Mouse (Mus musculus) erythroblast, embryonic 14.5 days (primary cell): ENCODE results near the gene Gm10097. TPM values are rescaled to one million over a fixed set of nuclear protein-coding genes. Genes with fewer than 3 reads are reported as not detected.

Source experiments
- H3K27me3 ChIP-seq: 2 replicates; pipeline ENCODE4 v1.6.1; 2012; ENCODE audit warnings: inconsistent platforms; ENCODE audit not compliant: control insufficient read depth
- H3K36me3 ChIP-seq: 2 replicates; pipeline ENCODE4 v1.6.1; 2012; ENCODE audit warnings: mild to moderate bottlenecking, inconsistent platforms; ENCODE audit not compliant: control insufficient read depth
- H3K4me1 ChIP-seq: 2 replicates; pipeline ENCODE4 v1.6.1; 2012; ENCODE audit warnings: inconsistent platforms; ENCODE audit not compliant: control insufficient read depth
- H3K4me3 ChIP-seq: replicated peaks from 2 replicates; pipeline ENCODE3; 2012; ENCODE audit warnings: moderate library complexity, mild to moderate bottlenecking, inconsistent platforms
- H3K9me3 ChIP-seq: 2 replicates; pipeline ENCODE4 v1.6.1; 2012; ENCODE audit warnings: low read length, inconsistent platforms, mixed read lengths; ENCODE audit not compliant: control insufficient read depth
- GATA1 ChIP-seq: IDR thresholded peaks from 2 replicates; pipeline ENCODE4 v1.6.1; 2012; ENCODE audit warnings: low read length, inconsistent platforms, mixed read lengths
- TAL1 ChIP-seq: IDR thresholded peaks from 3 replicates; pipeline ENCODE4 v1.6.1; 2012; ENCODE audit warnings: low read length, inconsistent platforms, mixed read lengths
- polyA plus RNA-seq: library from polyadenylated mRNA; stranded (reverse); fragments of >175 nt; gene quantifications from 2 replicates; pipeline ENCODE4 v1.2.3, GENCODE M21; 2012

The Gm10097 gene
- polyA plus RNA-seq, 1 experiment: not detected

DNA sequence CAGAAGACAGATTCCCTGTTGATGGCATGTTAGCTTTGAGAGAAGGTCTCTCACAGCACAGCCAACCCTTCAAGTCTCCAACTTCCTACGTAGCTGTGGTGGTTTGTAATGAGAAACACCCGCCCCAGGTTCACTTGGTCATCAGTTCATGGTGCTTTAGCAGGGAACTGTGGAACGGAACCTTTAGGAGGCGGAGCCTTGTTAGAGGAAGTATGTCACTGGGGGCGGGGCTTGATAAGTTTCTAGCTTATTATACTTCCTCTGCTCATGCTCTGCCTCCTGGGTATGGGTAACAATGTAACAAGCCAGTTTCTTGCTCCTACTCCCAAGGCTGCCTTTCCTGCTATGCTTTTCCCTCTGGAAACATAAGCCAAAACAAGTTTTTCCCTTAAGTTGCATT is 23.3 kb upstream of the Gm10097 start:
- Histone ChIP-seq H3K9me3 (no peaks in the 10 kb centered on the region), H3K4me3 (no peak overlapping the region), H3K36me3 (peaks cover 35% of the 10 kb centered on the region), H3K27me3 (no peaks in the 10 kb centered on the region), H3K4me1 (no peaks in the 10 kb centered on the region)
- no peak for TF ChIP-seq TAL1
- no peak for TF ChIP-seq GATA1

DNA sequence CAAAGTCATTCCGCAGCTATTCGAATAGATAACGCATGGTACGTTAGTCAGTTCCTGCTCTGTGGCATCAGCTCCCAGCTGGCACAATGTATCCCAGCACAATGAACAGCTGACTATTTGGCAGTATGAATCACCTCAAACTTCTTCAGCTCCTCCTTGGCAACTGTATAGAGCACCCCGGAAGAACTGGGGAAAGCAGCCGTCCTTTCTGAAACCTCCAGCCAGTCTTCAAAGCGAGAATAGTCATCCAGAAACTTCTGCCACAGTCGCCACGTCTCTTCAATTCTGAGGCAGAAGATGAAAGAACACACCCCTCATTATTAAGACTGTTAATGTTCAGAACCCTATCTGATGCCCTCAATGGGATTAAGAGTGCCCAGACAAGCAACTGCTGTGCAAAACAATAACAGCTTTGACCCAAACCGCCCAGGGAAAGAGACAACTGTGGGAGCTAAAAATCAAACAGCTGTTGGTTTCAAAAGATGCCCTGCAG is 12.7 kb upstream of the Gm10097 start:
- no peaks in the 10 kb centered on the region for H3K27me3 ChIP-seq
- peaks cover 14% of the 10 kb centered on the region for H3K36me3 ChIP-seq
- H3K9me3 ChIP-seq: no peaks in the 10 kb centered on the region
- no peak for TF ChIP-seq TAL1
- no peak for TF ChIP-seq GATA1
- no peak overlapping the region for H3K4me3 ChIP-seq
- H3K4me1 ChIP-seq: no peaks in the 10 kb centered on the region

DNA sequence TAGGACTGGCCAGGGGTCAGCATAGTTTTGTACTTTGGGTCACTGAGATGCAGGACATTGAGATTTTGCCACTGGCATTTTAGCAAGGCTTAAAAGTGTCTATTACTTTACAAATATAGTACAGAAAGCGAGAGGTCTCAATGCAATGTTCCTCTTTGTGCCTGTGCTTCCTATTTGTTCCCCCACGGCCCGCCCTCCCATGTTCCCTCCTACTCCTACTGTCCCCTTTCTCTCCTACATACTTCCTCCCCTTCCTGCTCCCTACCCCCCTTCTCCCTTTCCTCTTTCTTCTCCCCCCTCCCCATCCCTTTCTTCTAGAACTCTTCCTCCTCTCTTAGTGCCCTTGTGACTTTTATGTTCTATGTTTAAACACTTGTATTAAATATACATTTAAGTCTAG is 12.1 kb upstream of the Gm10097 start:
- Histone ChIP-seq H3K36me3 (peaks cover 14% of the 10 kb centered on the region), H3K9me3 (no peaks in the 10 kb centered on the region), H3K4me3 (no peak overlapping the region), H3K27me3 (no peaks in the 10 kb centered on the region), H3K4me1 (no peaks in the 10 kb centered on the region)
- TF ChIP-seq TAL1: no peak
- no peak for TF ChIP-seq GATA1

DNA sequence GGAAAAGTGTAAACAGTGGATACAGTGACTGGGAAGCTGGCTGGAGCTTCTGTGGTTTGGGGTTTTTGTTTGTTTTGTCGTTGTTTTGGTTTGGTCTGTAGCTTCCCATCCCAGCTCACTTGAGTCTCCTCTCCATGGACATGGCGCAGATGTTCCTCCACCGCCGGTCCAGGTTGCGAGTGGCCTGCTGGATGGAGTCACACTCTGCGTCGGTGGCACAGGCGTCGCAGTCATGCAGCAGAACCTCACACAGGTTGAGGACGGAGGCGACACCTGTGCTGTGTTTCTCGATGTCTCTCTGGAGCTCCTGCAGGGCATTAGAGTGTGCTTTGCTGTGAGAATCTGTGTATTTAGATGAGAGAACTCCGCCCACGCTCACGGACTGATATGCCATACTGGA is 11.3 kb upstream of the Gm10097 start:
- Histone ChIP-seq H3K9me3 (no peaks in the 10 kb centered on the region), H3K4me3 (no peak overlapping the region), H3K4me1 (no peaks in the 10 kb centered on the region), H3K36me3 (peaks cover 9% of the 10 kb centered on the region), H3K27me3 (no peaks in the 10 kb centered on the region)
- no peak for TF ChIP-seq GATA1
- no peak for TF ChIP-seq TAL1

DNA sequence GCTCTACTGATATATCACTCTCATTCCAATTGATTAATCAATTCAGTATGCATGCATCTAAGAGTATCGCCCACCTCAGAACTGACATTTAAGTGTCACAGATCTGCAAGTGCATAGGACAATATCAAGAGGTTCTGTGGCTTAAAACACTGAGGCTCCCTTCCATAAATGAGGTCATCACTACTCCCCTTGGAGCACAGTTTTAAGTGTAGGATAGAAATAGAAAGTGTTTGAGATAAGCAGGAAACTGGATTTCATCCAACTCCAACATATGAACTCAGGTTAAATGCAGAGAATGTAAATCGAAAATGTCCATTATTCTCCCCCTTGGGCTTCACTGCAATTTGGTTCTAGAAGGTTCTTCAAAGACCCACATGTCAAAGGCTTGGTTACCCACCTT is 10.1 kb upstream of the Gm10097 start:
- Histone ChIP-seq H3K4me1 (no peaks in the 10 kb centered on the region), H3K27me3 (no peaks in the 10 kb centered on the region), H3K4me3 (no peak overlapping the region), H3K36me3 (peaks cover 9% of the 10 kb centered on the region), H3K9me3 (no peaks in the 10 kb centered on the region)
- TF ChIP-seq TAL1: no peak
- no peak for TF ChIP-seq GATA1

DNA sequence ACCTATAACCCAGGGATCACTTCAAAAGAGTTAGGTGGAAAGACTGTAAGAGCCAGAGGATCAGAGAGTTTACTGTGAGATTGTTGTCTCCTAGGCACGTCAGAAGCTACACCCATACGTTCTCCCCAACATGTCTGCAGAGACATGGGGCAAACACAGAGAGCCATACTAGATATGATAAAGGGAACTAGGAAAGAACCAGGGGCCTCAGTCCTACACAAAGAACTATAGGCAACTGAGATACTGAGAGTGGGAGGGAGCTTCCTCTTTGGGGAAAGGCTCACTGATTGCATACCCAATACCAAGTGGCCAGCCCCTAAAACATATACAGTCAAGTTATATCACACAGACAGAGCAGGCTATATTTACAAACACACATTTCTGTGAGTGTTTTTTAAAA is 9.0 kb upstream of the Gm10097 start:
- Histone ChIP-seq H3K4me1 (no peaks in the 10 kb centered on the region), H3K4me3 (no peak overlapping the region), H3K36me3 (peaks cover 9% of the 10 kb centered on the region), H3K9me3 (no peaks in the 10 kb centered on the region), H3K27me3 (no peaks in the 10 kb centered on the region)
- TF ChIP-seq TAL1 (no peak), GATA1 (no peak)

DNA sequence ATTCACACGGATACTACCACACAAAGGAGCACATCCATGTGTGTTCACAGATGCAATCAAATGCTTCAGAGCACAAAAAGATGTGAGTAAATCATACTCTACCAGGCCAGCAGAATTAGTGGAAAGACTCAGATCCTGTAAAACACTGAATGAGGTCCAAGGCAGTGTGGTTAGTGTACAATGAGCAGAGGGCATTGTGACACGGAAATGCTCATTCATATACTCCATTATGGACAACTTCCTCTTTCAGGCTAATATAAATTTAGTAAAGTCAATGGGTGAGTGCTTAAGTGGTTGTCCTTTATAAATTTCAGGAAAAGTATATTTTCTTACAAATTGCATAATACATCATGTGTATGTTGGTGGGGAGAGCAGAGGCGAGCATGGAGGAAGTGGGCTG is 1.9 kb upstream of the Gm10097 start:
- Histone ChIP-seq H3K4me3 (no peak overlapping the region), H3K27me3 (no peaks in the 10 kb centered on the region), H3K4me1 (no peaks in the 10 kb centered on the region), H3K9me3 (no peaks in the 10 kb centered on the region), H3K36me3 (peaks cover 4% of the 10 kb centered on the region; the same call in 1 of the 2 replicates)
- TF ChIP-seq GATA1 (no peak), TAL1 (no peak)

DNA sequence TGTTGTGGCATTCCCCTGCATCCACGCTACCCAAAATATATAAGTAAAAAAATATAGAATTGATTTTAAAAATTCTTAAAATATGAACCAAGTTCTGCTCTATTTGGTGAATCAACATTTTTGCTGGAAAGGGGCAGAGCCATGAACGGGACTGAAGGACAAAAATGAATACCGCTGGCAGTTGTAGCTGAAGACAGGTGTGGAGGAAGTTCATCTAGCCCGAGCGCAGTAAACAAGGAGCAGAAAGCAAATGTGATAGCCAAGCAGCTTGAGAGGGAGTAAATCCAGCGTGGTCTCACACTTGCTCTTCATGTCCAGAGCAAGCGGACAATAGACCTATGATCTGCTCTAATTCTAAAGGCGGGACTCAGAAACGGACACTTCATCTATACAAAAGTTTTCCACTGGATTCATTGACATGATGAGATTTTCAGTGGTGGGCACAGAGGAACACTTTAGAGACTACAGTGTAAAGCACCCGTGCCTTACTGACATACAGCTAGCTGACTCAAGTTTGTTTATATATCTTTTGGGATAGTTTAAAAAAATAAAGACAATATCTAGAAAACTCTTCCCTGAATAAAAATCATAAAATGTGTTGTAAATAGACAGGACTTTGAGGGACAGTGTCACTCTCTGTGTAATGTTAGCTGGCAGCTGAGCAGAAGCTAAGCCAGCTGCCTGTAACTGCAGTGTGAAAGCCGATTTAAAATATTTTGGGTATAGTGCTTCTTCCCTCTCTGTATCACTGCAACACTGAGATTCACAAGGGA is 1.4 kb downstream of the Gm10097 start:
- Histone ChIP-seq H3K4me3 (no peak overlapping the region), H3K9me3 (no peaks in the 10 kb centered on the region), H3K36me3 (peaks cover 4% of the 10 kb centered on the region; the same call in 1 of the 2 replicates), H3K27me3 (no peaks in the 10 kb centered on the region), H3K4me1 (no peaks in the 10 kb centered on the region)
- TF ChIP-seq GATA1 (no peak), TAL1 (no peak)

DNA sequence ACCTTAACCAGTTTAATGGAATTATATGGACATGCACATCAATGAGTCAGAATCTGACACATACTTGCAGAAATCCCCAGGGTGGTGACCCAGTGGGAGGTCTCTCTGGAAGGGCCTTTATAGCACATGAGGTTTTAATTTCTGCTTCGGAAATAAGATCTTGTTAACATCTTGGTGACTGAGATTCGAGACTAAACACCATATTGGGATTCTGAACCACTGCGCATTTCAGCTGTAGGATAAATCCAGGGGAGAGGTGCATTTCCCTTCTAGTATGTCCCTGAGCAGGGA is 1.9 kb downstream of the Gm10097 start:
- no peak overlapping the region for H3K4me3 ChIP-seq
- H3K36me3 ChIP-seq: peaks cover 7% of the 10 kb centered on the region
- H3K4me1 ChIP-seq: no peaks in the 10 kb centered on the region
- no peaks in the 10 kb centered on the region for H3K27me3 ChIP-seq
- TF ChIP-seq GATA1 (no peak), TAL1 (no peak)
- no peaks in the 10 kb centered on the region for H3K9me3 ChIP-seq

DNA sequence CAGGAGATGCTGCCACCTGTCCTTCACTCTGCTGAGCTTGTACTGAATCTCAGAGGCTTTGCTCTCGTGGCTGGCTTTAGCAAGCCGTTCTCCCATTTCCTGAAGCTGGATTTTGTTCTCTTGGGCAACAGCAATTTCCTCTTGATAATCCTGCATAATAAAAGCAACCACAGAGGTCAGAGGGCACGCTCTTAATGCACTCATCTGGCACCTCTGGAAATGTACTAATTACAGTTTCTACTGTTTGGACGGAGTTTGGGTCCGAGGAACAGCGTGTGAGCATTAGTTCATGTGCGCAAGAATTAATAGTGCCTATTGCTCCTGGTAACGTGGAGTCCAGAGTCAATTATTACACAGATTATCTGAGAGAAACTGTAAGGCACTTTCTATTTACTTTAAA is 3.1 kb downstream of the Gm10097 start:
- H3K27me3 ChIP-seq: no peaks in the 10 kb centered on the region
- H3K9me3 ChIP-seq: no peaks in the 10 kb centered on the region
- no peak for TF ChIP-seq GATA1
- TF ChIP-seq TAL1: no peak
- no peaks in the 10 kb centered on the region for H3K4me1 ChIP-seq
- no peak overlapping the region for H3K4me3 ChIP-seq
- peaks cover 5% of the 10 kb centered on the region for H3K36me3 ChIP-seq
